Mouse (Mus musculus) hindbrain, embryonic 15.5 days (tissue): ENCODE measurements around the gene Dram1. TPM values are rescaled to one million over a fixed set of nuclear protein-coding genes. Genes with fewer than 3 reads are reported as not detected.

Source experiments
- ATAC-seq: fragments of 200-750 bp; cut with Nextera tagmentation; 2 replicates; pipeline ENCODE4 v1.8.0; 2017; ENCODE audit warnings: low read depth, moderate number of reproducible peaks, moderate TSS enrichment; ENCODE audit not compliant: low FRiP score
- H3K27ac ChIP-seq: fragments of 300-500 bp; sonication (generic); replicated peaks from 2 replicates; pipeline ENCODE4 v1.5.1; 2015; ENCODE audit warnings: mild to moderate bottlenecking, inconsistent platforms
- H3K27me3 ChIP-seq: fragments of 300-500 bp; sonication (generic); 2 replicates; pipeline ENCODE4 v1.6.1; 2015; ENCODE audit warnings: control low read depth, inconsistent platforms
- H3K36me3 ChIP-seq: fragments of 300-500 bp; sonication (generic); 2 replicates; pipeline ENCODE4 v1.6.1; 2015; ENCODE audit warnings: control low read depth, inconsistent platforms
- H3K4me1 ChIP-seq: fragments of 300-500 bp; sonication (generic); replicated peaks from 2 replicates; pipeline ENCODE4 v1.6.1; 2015; ENCODE audit warnings: control low read depth, inconsistent platforms
- H3K4me2 ChIP-seq: fragments of 300-500 bp; sonication (generic); 2 replicates; pipeline ENCODE4 v1.6.1; 2015; ENCODE audit warnings: moderate library complexity, mild to moderate bottlenecking, inconsistent platforms
- H3K4me3 ChIP-seq: fragments of 300-500 bp; sonication (generic); 2 replicates; pipeline ENCODE4 v1.5.1; 2015; ENCODE audit warnings: mild to moderate bottlenecking, inconsistent platforms
- H3K9ac ChIP-seq: fragments of 300-500 bp; sonication (generic); 2 replicates; pipeline ENCODE4 v1.6.1; 2015; ENCODE audit warnings: inconsistent platforms
- H3K9me3 ChIP-seq: fragments of 300-500 bp; sonication (generic); 2 replicates; pipeline ENCODE4 v1.6.1; 2016; ENCODE audit warnings: control low read depth, inconsistent platforms
- WGBS: fragments of 180-500 bp; shearing (Covaris S2); methylation state at CpG from one replicate; pipeline ENCODE4 v1.1.7; 2015; 5-methylcytosine and 5-hydroxymethylcytosine counted together
- polyA plus RNA-seq: library from polyadenylated mRNA; unstranded; fragments of >200 nt; fragmentation: Nextera tagmentation; extraction: Ambion mirVana; gene quantifications from 2 replicates; pipeline ENCODE4 v1.2.1, GENCODE M21; 2015

The Dram1 gene
- polyA plus RNA-seq, 1 experiment from 2014 or later: 0.53 TPM

GRCm38 (mm10) chr10:88364221-88364620 is 14.7 kb downstream of the Dram1 start:
- Histone ChIP-seq H3K27me3 (no peaks in the 10 kb centered on the region), H3K4me2 (no peak overlapping the region), H3K4me3 (no peak overlapping the region), H3K4me1 (no peaks in the 10 kb centered on the region), H3K27ac (no peak overlapping the region), H3K9me3 (no peaks in the 10 kb centered on the region), H3K36me3 (no peaks in the 10 kb centered on the region), H3K9ac (no peak overlapping the region)
- 88% methylated on average over 3 of the region's 3 CpGs for whole genome bisulfite sequencing
- no peak for ATAC-seq

- ATAC-seq: no peak
- peaks cover 7% of the 10 kb centered on the region; the same call in 1 of the 2 replicates for H3K27me3 ChIP-seq
- no peak overlapping the region for H3K4me2 ChIP-seq
- no peak overlapping the region for H3K9ac ChIP-seq
- peaks cover 6% of the 10 kb centered on the region; the same call in 1 of the 2 replicates for H3K9me3 ChIP-seq
- peaks cover 2% of the 10 kb centered on the region for H3K4me1 ChIP-seq
- no peaks in the 10 kb centered on the region for H3K36me3 ChIP-seq
- WGBS: 76% methylated on average over 1 of the region's 1 CpGs
- H3K27ac ChIP-seq: no peak overlapping the region
- H3K4me3 ChIP-seq: no peak overlapping the region
Observed at GRCm38 (mm10) chr10:88362218-88362617, 16.7 kb downstream of the Dram1 start.

GRCm38 (mm10) chr10:88356983-88357559 is 21.8 kb downstream of the Dram1 start:
- H3K27ac ChIP-seq: no peak overlapping the region
- H3K9me3 ChIP-seq: peaks cover 6% of the 10 kb centered on the region; the same call in 1 of the 2 replicates
- ATAC-seq: peak; percentile 76
- H3K36me3 ChIP-seq: no peaks in the 10 kb centered on the region
- H3K4me1 ChIP-seq: peaks cover 10% of the 10 kb centered on the region
- H3K27me3 ChIP-seq: peaks cover 13% of the 10 kb centered on the region; the same call in 1 of the 2 replicates
- H3K4me2 ChIP-seq: peak overlapping the region; percentile 89
- peak overlapping the region; percentile 54 for H3K4me3 ChIP-seq
- H3K9ac ChIP-seq: peak overlapping the region; percentile 45
- 3% methylated on average over 42 of the region's 47 CpGs for WGBS

GRCm38 (mm10) chr10:88356114-88356982 is 22.5 kb downstream of the Dram1 start:
- peak; percentile 52; the same call in 1 of the 2 replicates for ATAC-seq
- H3K9ac ChIP-seq: peak overlapping the region; percentile 45
- peaks cover 10% of the 10 kb centered on the region for H3K4me1 ChIP-seq
- H3K4me3 ChIP-seq: peak overlapping the region; percentile 54
- WGBS: 11% methylated on average over 21 of the region's 21 CpGs
- peak overlapping the region; percentile 89 for H3K4me2 ChIP-seq
- peaks cover 6% of the 10 kb centered on the region; the same call in 1 of the 2 replicates for H3K9me3 ChIP-seq
- no peaks in the 10 kb centered on the region for H3K36me3 ChIP-seq
- H3K27ac ChIP-seq: no peak overlapping the region
- peaks cover 13% of the 10 kb centered on the region; the same call in 1 of the 2 replicates for H3K27me3 ChIP-seq

GRCm38 (mm10) chr10:88354599-88354998 is 24.3 kb downstream of the Dram1 start:
- Histone ChIP-seq H3K9ac (no peak overlapping the region), H3K4me2 (no peak overlapping the region), H3K9me3 (peaks cover 6% of the 10 kb centered on the region; the same call in 1 of the 2 replicates), H3K4me1 (peaks cover 10% of the 10 kb centered on the region), H3K4me3 (no peak overlapping the region), H3K27me3 (peaks cover 13% of the 10 kb centered on the region; the same call in 1 of the 2 replicates), H3K36me3 (no peaks in the 10 kb centered on the region), H3K27ac (no peak overlapping the region)
- no peak for ATAC-seq
- 75% methylated on average over 5 of the region's 5 CpGs for WGBS

GRCm38 (mm10) chr10:88352549-88352948 is 26.3 kb downstream of the Dram1 start:
- WGBS: 94% methylated on average over 2 of the region's 2 CpGs
- Histone ChIP-seq H3K27me3 (peaks cover 9% of the 10 kb centered on the region; the same call in 1 of the 2 replicates), H3K36me3 (no peaks in the 10 kb centered on the region), H3K9me3 (no peaks in the 10 kb centered on the region), H3K4me3 (no peak overlapping the region), H3K27ac (no peak overlapping the region), H3K4me1 (peaks cover 10% of the 10 kb centered on the region), H3K4me2 (no peak overlapping the region), H3K9ac (no peak overlapping the region)
- no peak for ATAC-seq

GRCm38 (mm10) chr10:88351411-88352103 is 27.3 kb downstream of the Dram1 start:
- H3K27me3 ChIP-seq: 0 out of 2 replicates have a peak, but pooled peaks cover 2% of the 10 kb centered on the region
- no peaks in the 10 kb centered on the region for H3K9me3 ChIP-seq
- no peaks in the 10 kb centered on the region for H3K36me3 ChIP-seq
- ATAC-seq: no peak
- WGBS: 69% methylated on average over 5 of the region's 5 CpGs
- peaks cover under 1% of the 10 kb centered on the region for H3K4me1 ChIP-seq
- H3K9ac ChIP-seq: no peak overlapping the region
- no peak overlapping the region for H3K4me3 ChIP-seq
- no peak overlapping the region for H3K4me2 ChIP-seq
- no peak overlapping the region for H3K27ac ChIP-seq

GRCm38 (mm10) chr10:88350687-88351086 is 28.2 kb downstream of the Dram1 start:
- Histone ChIP-seq H3K4me2 (no peak overlapping the region), H3K27me3 (no peaks in the 10 kb centered on the region), H3K36me3 (no peaks in the 10 kb centered on the region), H3K4me1 (no peaks in the 10 kb centered on the region), H3K4me3 (no peak overlapping the region), H3K27ac (no peak overlapping the region), H3K9ac (no peak overlapping the region), H3K9me3 (no peaks in the 10 kb centered on the region)
- WGBS: 61% methylated on average over 2 of the region's 2 CpGs
- ATAC-seq: no peak

GRCm38 (mm10) chr10:88349800-88350199 is 29.1 kb downstream of the Dram1 start:
- ATAC-seq: no peak
- 12% methylated on average over 8 of the region's 8 CpGs for WGBS

GRCm38 (mm10) chr10:88346454-88347245 is 32.2 kb downstream of the Dram1 start:
- Histone ChIP-seq H3K27me3 (no peaks in the 10 kb centered on the region), H3K4me1 (no peaks in the 10 kb centered on the region), H3K27ac (no peak overlapping the region), H3K4me3 (no peak overlapping the region), H3K9ac (no peak overlapping the region), H3K4me2 (no peak overlapping the region), H3K9me3 (no peaks in the 10 kb centered on the region), H3K36me3 (no peaks in the 10 kb centered on the region)
- no peak for ATAC-seq
- 82% methylated on average over 12 of the region's 12 CpGs for WGBS

More at GRCm38 (mm10) chr10:88349800-88350199, 29.1 kb downstream of the Dram1 start:
- no peaks in the 10 kb centered on the region for H3K4me1 ChIP-seq
- H3K9ac ChIP-seq: no peak overlapping the region
- H3K4me3 ChIP-seq: no peak overlapping the region
- no peaks in the 10 kb centered on the region for H3K27me3 ChIP-seq
- H3K27ac ChIP-seq: no peak overlapping the region
- no peaks in the 10 kb centered on the region for H3K36me3 ChIP-seq
- H3K9me3 ChIP-seq: no peaks in the 10 kb centered on the region
- no peak overlapping the region for H3K4me2 ChIP-seq

- Histone ChIP-seq H3K27ac (no peak overlapping the region), H3K4me1 (no peaks in the 10 kb centered on the region), H3K9ac (no peak overlapping the region), H3K27me3 (no peaks in the 10 kb centered on the region), H3K4me3 (no peak overlapping the region), H3K36me3 (no peaks in the 10 kb centered on the region), H3K4me2 (no peak overlapping the region), H3K9me3 (no peaks in the 10 kb centered on the region)
- ATAC-seq: no peak
- WGBS: 71% methylated on average over 11 of the region's 11 CpGs
Observed at GRCm38 (mm10) chr10:88345899-88346401, 32.9 kb downstream of the Dram1 start.
